Mouse (Mus musculus): ENCODE measurements around the gene Abi1.
"Not testable (repeated sequence)": the region's sequence is repeated elsewhere in the genome, so short reads cannot be mapped to it uniquely, and the experiment has no call there.

The Abi1 gene

DNA sequence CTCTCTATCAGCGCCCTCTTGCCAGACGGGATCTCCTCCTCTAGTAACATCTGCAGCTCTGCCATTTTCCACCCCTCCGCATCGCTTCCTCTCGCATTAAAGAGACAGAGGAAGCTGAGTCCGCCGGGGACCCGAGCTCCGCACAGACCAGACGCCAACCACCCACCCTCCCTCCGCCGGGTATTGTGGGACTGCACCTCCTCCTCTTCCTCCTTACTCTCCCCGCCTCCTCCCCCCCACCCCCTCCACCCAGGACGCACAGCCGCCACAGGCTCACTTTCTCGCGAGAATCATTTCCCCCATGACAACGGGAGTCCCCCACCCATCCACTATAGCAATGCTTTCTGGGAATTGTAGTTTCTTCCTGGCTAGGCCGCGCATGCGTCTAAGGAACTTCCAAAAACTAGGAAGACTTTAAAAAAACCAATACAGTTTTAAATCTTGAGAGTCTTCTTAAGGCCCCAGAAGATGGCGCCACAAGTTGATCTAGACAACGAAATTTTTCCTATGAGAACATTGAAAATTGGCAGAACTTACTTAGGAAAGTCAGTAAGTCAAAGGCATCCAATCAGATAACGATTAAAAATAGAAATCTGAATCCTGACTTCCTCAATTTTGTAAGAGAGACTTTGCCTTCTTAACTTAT lies at the start of gene Abi1:
TSS of gene Abi1 (minus strand) at position 241 of the 646 bp plus-strand sequence.
- DNase-seq = peak; percentile 98

DNA sequence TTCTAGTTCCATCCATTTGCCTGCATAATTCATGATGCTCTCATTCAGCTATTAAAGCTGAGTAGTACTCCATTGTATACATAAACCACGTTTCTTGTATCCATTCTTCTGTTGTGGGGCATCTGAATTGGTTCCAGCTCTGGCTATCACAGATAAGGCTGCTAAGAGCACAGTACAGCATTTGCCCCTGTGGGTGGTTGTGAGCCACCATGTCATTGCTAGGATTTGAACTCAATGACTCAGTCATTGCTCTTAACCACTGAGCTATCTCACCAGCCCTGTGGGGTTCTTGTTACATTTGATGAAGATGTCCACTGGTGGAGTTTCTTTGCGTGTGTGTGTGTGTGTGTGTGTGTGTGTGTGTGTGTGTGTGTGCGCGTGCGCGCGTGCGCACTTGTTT lies 44.5 kb upstream of the Abi1 start:
- no peak for DNase-seq

DNA sequence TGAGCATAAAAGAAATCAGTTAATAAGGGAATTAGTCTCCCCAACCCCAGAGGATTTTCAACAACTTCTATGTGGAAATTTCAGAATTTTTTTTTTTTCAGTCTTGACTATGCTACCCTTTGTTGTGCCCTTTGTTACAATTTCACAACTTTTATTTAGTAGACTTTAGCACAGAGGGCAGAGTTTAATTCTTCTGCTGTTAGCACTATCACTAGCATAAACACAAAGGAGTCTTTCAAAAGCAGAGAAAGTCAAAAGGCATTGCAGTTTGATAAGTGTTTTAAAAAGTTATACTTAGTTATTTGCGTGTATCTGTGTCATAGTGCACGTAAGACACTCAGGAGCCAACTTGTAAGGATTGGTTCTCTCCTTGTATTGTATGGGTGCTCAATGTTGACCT lies 38.5 kb upstream of the Abi1 start:
- DNase-seq = peak; percentile 73

DNA sequence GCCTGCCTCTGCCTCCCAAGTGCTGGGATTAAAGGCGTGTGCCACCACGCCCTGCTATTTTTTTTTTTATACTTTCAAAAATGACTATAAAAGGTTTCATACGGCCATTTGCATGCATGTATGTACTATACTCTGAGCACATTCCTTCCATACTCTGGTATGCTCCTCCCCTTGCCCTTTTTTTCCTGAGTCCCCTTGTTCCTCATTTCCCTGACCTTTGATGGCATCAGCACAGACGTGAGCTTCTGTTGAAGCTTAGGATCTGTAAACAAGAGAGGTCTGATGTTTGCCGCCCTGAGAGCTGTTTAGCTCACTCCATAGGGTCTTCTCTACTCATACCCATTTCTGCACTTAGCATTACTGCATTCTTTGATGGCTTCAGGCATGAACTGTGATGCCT lies 37.7 kb upstream of the Abi1 start:
- no peak for DNase-seq

DNA sequence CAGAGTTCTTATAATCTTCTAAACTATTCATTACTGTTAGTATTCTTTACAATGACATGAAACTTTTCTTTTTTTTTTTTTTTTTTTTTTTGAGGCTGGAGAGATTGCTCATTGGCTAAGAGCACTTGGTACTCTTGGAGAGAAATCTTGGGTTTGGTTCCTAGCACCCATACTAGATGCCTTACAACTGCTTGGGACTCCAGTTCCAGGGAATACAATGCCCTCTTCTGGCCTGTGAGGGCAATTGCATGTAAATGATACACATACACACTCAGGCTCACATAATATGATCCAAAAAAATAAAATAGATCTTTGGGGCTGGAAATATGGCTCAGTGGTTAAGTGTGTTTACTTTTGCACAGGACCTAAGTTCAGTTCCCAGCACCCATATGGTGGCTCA lies 36.7 kb upstream of the Abi1 start:
- no peak for DNase-seq

DNA sequence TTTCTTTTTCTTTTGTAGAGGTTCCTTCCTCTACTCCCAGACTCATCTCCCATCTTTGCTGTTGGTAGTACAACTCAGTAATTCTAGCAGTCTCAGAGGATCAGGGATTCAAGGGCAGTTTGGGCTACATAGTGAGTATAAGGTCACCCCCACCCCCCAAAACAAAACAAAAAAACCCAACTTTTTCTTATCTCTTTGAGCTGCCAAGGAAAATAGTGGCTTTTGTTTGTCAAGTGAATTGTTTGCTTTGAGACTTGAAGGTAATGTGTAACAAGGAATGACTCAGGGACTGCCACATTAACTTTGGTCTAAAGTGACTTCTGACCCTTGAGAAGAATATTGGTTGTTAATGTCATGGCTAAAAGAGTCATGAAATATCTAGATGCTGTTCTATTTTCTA lies 35.8 kb upstream of the Abi1 start:
- DNase-seq = peak; percentile 38

DNA sequence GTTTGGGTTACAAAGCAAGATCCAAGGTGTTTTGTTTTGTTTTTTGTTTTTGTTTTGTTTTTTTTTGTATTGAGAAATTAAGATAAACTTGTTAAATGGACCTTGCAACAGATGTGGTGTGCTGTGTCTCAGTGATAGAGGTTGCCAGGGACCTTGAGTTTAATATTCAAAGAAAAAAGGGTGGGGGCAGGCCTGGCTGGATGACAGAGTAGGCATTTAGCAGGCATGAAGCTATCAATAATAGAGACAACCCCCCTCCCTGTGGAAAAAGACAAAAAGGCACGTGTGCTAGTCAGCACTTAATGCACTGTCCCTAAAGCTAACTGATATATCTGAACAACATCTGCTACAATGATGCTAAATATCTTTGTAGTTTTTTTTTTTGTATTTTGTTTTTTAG lies 31.4 kb upstream of the Abi1 start:
- no peak for DNase-seq

DNA sequence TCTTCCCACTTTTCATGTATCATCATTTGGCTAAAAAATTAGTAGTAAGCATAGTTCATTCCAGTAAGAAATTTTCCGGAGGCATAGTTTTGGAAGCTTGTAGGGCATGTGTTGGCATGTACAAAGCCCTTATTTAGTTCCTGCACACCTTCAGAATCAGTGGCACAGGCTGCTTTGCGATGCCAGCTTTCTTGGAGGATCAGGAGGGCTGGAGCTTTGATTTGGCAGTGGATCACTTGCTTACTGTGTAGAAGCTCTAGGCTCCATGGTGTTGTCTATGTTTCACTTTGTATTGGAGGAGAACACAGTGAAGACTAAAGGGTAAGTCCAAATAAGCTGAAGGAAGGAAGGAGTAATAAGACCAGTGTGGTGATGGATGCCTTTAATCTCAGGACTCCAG lies 30.4 kb upstream of the Abi1 start:
- DNase-seq = no peak

DNA sequence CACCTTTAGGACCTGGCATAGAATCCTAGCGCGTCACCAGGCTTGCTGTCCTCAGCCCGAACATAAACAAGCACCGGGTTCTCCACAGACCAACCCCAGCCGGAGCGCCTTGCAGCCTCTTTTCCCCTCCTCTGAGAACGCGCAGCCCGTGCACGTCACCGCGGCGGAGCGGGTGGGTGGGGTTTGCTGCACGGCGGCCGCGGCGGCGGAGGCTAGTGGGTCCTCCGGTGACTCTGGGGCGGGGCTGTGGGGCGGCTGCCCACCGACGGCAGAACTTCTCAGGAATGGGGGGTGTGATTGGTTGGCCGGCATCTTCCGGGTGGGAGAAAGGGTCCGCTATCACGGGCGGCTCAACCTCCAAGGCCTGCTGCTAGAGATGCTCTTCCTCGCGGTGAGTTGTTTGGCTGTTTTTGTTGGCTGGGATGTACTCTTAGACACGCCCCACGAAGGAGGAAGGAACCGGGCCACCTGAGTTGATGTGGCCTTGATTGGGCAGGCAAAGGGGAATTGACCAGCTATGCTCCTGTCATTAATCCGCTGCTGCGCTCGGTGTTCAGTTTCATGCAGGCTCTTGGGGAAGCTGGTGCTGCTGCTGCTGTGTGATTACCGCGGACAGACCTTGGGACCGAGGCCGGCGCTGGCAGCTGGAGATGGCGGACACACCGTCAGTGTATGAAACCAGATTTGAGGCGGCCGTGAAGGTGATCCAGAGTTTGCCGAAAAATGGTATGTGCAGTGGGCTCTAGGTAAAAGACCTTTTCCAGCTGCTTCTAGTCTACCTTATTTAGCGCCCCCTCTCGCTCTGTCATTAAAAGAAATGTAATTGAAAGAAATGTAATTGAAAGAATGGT lies 29.1 kb upstream of the Abi1 start:
- DNase-seq = peak; percentile 95

DNA sequence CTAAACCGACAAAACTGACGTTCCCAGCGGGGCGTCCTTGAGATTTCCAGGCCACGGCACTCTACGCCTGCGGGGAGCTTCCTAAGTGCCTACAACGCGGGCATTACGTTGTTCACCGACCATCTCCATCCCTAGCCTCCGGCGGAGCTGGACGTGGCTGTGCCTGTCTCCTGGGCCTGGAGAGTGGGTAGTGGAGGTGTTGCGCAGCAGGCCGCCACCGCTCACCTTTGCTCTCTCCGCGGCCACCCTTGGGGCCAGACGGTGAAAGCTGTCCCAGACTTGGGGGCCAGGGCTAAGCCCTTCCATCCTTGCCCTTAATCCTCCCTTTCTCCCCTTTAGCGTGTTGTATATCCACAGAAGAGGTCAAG lies 28.3 kb upstream of the Abi1 start:
- no peak for DNase-seq

DNA sequence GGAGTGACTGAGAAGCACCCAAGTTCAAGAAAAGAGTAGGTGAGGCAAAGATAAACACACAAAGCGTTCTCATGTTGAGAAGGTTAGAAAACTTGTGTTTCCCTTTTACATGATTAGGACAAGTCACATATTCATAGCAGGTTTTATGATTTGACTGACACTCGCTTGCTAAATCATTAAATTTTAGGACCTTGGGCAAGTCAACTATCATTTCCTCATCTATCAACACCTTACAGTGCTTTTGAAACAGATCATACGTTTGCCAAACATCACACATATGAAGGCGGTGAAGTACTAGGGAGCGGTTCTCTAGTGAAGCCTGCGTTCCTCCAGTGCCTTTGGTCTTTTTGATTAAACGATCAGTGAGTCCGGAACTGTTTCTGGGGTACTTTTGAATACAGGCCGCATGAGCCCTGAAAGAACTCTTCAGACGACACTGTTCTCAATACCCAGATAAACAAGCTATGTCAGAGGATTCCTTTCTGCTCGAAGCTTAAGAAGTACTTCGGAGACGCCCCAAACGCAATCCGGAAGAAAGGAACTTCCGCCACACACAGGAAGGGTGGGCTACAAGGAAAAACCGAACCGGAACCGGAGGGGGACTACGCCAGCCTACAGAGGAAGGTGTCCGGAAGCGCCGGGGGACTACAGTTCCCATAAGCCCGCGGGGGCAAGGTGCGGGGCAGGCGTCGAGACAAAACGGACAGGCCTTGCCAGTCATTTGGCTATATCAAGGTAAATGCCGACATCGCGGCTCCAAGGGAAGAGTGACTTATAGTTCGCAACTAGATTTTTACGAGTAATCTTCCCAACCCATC lies 27.7 kb upstream of the Abi1 start, which contains the start of gene Acbd5:
TSS of gene Acbd5 (plus strand) at position 616 of the 818 bp plus-strand sequence.
- peak; percentile 98 for DNase-seq

DNA sequence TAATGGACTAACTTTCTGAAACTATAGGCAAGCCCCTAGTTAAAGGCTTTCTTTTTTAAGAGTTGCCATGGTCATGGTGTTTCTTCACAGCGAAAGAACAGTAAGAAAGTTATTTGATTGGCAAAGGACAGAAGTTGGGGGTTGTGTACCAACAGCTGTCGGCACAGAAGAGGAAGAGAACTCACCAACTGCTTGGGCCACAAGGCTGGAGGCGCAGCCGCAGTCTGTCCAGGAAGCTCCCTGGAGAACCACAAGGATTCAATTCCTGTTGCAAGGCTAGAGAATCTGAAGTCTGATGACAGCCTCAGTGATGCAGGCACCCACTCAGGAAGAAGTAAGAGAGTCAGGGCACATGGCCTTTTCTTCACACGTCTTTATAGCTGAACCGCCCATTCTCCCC lies 12.5 kb upstream of the Abi1 start:
- DNase-seq = no peak

DNA sequence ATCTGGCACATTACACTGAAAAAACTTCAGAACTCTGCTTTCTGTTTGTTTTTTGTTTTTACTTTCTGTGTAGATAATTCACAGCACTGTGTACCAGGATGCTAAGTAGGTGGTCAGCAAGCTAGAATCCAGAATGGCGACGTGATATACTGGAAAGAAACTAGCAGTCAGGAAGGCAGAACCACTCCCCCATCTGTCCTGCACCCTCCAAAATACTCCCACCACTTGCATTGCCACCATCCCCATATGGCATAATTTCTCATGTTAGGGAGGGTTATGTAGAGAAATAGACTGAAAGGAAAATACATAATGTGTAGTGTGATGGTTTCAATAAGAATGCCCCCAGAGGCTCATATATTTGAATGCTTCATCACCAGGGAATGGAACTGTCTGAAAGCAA lies 11.8 kb upstream of the Abi1 start:
- no peak for DNase-seq

DNA sequence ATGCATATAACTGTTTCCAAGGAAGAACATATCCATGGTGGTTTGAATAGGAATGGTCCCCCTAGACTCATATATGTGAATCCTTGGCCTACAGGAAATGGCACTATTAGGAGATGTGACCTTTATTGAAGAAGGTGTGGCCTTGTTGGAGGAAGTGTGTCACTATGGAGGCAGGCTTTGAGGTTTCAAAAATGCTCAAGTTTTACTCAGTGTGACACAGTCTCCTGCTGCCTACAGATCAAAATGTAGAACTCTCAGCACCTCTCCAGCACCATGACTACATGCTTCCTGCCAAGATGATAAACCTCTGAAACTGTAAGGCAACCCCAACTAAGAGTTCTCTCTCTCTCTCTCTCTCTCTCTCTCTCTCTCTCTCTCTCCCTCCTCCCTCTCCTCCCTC lies 8.0 kb upstream of the Abi1 start:
- DNase-seq = no peak

DNA sequence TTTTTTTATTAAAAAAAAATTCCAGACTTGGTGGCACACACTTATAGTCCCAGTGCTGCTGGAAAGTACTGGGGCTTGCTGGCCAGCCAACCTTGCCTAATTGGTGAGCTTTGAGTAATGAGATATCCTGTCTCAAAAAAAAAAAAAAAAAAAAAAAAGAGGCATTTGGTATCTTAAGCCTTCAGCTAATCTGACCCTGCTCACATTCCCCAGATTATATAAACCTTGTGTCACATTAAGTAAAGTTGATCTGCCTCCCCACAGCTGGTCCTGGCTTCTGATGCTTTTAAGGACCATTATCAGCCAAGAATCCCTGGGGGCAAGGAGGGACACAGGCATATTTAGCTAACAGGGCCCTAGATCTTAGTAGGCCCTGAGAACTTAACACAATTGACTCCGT lies 5.7 kb upstream of the Abi1 start:
- DNase-seq = no peak

DNA sequence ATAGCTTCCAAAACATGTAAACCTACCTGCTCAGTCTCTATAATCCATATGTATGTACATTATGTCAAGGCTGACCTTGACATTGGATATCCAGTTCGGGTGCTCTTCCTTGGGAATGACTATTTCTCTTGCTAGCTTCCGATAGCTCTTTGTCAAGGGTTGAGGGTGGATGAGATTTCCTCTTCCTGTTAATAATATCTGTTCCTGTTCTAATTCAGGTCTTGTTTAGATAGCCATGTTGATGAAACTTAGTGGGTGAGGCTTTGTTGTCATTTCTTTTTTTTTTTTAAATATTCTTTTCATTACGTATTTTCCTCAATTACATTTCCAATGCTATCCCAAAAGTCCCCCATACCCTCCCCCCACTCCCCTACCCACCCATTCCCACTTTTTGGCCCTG lies 2.1 kb upstream of the Abi1 start:
- no peak for DNase-seq

DNA sequence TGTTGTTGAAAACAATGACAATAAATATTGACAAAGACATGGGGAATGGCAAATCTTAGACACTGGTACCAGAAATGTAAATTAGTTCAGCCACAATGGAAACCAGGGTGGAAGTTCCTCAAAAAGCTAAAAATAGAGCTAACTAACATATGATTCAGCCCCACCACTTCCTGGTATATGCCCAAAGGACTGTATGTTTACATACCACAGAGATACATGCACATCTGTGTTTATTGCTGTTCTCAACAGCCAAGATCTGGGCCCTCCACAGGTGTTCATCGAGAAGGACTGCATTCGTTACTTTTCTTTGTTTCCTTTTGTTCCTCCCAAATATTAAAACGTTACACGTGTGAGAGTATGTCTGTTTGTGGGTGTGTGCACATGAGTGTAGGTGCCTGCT lies 1.4 kb upstream of the Abi1 start:
- DNase-seq = peak; percentile 22

DNA sequence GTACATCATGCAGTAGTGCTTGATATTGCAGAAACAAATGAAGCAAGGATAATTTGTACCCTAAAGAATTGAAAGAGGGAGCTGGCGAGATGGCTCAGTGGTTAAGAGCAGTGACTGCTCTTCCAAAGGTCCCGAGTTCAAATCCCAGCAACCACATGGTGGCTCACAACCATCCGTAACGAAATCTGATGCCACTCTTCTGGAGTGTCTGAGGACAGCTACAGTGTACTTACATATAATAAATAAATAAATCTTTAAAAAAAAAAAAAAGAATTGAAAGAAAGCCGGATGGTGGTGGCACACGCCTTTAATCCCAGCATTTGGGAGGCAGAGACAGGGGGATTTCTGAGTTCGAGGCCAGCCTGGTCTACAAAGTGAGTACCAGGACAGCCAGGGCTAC lies 649 bp upstream of the Abi1 start:
- not testable (repeated sequence) for DNase-seq

DNA sequence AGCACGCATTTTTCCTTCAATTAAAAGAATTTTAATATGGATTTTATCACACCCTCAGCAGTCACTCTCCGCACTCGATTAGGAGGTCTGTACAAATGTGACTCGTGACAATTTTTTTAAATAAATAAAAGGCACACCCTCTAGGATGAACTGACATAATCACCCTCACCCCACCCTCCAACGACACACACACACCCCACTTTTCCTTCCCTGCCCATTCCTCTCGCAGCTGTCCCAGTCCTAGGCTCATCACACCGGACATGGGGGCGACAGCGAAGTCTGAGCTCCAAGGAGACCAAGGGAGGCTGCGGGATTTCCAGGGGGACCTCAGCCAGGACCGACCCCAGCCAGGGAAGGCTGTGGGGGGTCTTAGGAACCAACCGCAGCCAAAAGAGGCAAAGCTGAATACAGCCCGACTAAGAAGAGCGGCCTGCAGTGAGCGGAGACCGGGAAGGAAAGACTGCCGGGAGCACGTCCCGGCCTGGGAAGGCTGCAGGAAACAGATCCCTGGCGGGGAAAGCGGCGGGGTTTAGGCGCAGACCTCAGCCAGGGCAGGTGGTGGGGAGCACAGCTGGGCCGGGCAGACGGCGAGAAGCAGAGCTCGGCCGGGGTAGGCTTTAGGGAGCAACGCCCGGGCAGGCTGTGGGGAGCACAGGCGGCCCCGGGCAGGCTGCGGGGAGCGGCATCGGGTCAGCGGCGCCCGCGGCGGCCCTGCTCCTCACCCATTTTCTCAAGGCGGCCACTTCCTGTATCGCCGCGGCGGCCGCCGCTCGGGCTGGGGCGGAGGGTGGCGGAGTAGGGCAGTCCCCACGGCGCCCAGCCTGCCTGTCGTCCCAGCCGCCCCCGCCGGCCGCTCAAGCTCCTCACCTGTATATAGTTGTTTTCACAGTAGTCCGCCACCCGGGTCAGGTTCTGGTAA lies 700 bp downstream of the Abi1 start:
- no peak for DNase-seq

DNA sequence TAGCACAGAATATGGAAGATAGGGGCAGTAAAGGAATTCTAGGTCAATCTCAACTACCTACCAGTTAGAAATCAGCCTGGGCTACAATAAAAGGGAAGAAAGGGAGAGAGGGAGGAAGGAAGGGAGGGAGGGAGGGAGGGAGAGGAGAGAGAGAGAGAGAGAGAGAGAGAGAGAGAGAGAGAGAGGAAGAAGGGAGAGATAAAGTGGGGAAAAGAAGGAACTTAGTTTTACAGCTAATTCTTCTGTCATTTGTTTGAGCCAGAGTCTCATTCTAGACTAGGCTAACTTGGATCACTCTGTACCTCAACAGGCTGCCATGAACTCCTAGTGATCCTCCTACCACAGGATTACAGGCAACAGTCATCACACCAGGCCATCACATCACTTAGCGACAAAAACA lies 4.6 kb downstream of the Abi1 start:
- no peak for DNase-seq

DNA sequence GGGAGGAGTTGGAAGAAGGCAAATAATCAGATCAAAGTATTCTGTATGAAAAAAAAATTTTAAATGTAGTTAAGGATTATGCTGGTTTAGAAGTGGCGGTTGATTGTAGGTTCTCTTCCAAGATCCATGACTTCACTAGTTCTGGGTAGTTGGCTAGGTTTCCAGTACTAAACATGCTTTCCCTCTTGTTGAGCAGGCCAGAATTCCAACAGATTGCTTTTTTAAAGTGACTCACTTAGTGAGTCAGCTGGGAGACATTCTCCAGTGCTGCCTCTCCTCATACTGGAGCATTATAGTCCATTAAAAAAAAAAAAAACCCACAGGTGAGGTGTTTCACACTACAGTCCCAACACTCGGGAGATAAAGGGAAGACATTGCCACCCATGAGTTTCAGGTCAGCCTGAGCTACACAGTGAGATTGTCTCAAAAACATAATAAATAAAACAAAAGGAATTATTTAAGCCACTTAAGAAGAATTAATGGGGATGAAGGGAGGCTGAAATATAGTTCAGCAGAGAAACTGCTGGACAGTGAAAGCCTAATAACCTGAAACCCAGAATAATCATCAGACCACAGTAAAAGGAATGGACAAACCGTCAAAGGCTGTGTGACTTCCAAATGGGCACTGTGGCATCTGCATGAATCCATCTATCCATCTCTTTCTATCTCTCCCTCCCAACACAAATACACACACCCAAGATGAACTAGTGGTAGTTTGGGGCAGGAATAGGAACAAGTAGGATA lies 5.2 kb downstream of the Abi1 start:
- DNase-seq = no peak

DNA sequence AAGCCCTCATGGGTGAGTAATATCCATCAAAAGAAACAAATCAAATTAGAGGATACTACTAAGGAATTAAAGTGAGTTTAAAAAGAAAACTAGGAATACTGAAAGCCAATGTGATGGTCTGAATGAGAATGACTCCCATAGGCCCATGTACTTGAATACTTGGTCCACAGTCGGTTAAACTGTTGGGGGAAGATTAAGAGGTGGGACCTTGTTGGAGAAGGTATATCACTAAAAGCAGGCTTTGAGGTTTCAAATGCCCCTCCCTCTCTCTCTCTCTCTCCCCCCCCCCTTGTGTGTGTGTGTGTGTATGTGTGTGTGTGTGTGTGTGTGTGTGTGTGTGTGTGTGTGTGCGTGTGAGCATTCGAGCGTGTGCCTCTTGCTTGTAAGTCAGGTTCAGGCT lies 9.4 kb downstream of the Abi1 start:
- no peak for DNase-seq

All from kidney, adult 9 months (tissue).